Mouse (Mus musculus) olfactory bulb, adult 2 months (tissue): ENCODE measurements around the gene Rhoh.

ENCODE experiments used
- CTCF ChIP-seq: fragments of 200-500 bp; IDR thresholded peaks from 2 replicates; pipeline ENCODE4 v1.5.1; 2012; ENCODE audit warnings: low read depth, mild to moderate bottlenecking, low read length, moderate library complexity; ENCODE audit not compliant: insufficient read depth
- POLR2A ChIP-seq: fragments of 200-500 bp; IDR thresholded peaks from 2 replicates; pipeline ENCODE4 v1.6.1; 2012; ENCODE audit warnings: mild to moderate bottlenecking, low read depth, low read length, moderate library complexity; ENCODE audit not compliant: insufficient read depth

DNA sequence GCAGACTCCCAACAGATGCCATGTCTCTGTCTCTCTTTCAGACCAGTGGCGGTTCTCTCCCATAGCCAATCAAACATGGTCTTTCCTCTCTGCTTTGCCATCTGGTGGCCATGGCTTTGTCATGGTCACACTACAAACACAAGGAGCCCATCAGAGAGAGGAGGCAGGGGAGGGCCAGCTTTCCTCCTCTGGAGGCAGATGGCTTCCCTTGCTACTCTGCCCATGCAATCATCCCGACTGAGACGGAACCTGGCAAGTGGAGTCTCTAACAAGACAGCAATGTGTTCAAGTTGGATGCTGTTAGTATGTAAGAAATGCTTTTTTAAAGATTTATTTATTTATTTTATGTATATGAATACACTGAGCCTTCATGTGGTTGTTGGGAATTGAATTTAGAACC lies 58.9 kb downstream of the Rhoh start:
- no peak for TF ChIP-seq POLR2A
- TF ChIP-seq CTCF = no peak
